Mouse (Mus musculus): ENCODE measurements around the gene Cbx5.
"Not testable (repeated sequence)": the region's sequence is repeated elsewhere in the genome, so short reads cannot be mapped to it uniquely, and the experiment has no call there.

Cbx5 gene

DNA sequence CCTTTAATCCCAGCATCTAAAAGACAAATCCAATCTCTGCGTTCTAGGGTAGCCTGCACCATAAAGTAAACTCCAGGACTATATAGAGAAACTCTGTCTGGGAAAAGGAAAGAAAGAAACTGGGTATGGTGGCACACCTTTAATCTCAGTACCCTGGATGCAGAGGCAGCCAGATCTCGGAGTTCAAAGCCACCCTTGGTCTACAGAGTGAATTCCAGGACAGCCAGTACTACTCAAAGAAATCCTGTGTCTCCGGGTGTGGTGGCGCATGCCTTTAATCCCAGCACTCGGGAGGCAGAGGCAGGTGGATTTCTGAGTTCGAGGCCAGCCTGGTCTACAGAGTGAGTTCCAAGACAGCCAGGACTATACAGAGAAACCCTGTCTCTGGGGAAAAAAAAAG, 9.9 kb upstream of the Cbx5 start:
- DNase-seq: not testable (repeated sequence)

- no peak for DNase-seq
Observed at GRCm38 (mm10) chr15:103248401-103249313, 9.0 kb upstream of the Cbx5 start.

DNA sequence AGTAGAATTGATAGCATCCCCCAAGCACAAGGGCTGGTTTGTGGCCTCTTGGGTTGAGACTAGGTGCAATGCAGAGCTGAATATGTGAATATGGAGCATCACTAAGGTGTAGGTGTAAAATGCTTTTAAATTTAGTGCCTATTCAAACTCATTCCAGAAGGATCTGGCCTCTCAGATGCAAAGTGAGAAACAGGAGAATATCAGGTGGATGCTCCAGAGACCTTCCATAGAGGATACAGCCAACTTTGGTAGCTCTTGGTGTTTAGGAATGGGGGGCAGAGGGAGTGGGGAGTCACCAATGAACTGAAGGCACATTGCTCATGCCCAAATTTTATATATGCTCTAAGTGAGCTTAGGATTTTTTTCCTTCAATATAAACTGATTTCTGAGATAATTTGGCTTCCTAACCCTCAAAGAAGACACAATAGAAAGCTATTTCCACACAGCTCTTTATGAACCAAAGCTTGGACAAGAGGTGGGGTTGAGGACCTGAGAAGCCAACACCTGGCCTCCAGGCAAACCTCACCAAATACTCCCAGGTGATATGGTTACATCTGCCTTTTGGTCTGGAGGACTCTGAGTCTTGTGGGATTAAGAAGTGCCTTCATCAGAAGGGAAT, 8.3 kb upstream of the Cbx5 start:
- DNase-seq: no peak

DNA sequence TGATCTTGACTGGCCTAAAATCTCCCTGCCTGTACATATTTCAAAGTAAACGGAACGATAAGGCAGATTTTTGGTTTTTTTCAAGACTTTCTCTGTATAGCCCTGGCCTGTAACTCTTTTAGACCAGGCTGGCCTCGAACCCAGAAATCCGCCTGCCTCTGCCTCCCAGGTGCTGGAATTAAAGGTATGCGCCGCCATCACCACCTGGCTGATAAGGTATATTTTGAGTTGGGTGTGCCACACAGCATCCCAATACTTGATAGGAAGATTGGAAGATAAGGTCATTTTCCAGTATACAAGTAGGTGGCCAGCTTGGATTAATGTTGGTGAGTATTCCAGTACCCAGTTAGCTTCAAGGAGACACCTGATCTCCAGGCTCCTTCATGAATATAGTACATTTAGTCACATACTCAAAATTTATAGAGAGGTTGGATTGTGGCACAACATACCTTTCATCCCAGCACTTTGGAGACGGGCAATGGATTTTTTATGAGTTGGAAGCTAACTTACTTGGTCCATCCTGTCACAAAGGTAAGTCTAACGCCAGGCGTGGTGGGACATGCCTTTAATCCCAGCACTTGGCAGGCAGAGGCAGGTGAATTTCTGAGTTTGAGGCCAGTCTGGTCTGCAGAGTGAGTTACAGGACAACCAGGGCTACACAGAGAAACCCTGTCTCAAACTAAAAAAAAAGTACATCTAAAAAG, 7.6 kb upstream of the Cbx5 start:
- DNase-seq: no peak

GRCm38 (mm10) chr15:103245616-103246015, 6.0 kb upstream of the Cbx5 start:
- no peak for DNase-seq

DNA sequence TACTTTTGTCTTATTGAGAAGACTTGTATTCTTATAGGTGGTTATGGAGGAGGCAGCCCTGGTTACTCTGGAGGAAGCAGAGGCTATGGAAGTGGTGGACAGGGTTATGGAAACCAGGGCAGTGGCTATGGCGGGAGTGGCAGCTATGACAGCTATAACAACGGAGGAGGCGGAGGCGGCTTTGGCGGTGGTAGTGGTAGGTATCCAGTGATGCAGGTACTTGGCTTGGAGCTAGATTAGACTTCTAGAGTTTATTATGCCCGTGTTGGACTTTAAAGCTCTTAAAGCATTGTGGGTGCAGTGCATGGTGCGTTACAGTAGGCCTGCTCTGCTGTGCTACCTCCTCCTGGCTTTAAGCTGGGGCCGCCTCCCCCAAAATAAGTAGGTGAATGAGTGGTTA, 3.3 kb upstream of the Cbx5 start:
- DNase-seq: no peak

DNA sequence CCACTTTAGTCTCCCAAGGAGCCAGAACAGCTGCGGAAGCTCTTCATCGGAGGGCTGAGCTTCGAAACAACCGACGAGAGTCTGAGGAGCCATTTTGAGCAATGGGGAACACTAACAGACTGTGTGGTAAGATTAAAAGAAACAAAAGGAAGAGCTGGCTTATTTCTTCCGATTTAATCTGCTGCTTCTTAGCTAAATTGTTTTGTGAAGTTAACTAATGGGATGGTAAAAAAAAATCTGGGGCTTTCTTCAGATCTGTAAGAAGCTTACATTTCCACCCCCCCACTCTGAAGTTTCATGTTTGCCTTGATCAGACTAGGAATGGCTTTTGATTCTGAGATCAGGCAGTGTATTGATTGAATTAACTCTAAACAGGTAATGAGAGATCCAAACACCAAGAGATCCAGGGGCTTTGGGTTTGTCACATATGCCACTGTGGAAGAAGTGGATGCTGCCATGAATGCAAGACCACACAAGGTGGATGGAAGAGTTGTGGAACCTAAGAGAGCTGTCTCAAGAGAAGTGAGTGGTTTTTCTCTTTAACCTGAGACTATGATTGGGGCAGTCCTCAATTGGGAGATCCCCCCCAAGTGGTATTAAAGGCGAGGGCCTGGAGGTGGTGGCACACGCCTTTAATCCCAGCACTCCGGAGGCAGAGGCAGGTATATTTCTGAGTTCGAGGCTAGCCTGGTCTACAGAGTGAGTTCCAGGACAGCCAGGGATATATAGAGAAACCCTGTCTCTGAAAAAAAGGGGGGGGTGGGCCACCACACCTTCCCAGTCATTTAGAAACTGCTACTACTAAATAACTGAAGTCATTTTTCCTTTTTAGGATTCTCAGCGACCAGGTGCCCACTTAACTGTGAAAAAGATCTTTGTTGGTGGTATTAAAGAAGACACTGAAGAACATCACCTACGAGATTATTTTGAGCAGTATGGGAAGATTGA, 1.7 kb upstream of the Cbx5 start:
- not testable (repeated sequence) for DNase-seq

DNA sequence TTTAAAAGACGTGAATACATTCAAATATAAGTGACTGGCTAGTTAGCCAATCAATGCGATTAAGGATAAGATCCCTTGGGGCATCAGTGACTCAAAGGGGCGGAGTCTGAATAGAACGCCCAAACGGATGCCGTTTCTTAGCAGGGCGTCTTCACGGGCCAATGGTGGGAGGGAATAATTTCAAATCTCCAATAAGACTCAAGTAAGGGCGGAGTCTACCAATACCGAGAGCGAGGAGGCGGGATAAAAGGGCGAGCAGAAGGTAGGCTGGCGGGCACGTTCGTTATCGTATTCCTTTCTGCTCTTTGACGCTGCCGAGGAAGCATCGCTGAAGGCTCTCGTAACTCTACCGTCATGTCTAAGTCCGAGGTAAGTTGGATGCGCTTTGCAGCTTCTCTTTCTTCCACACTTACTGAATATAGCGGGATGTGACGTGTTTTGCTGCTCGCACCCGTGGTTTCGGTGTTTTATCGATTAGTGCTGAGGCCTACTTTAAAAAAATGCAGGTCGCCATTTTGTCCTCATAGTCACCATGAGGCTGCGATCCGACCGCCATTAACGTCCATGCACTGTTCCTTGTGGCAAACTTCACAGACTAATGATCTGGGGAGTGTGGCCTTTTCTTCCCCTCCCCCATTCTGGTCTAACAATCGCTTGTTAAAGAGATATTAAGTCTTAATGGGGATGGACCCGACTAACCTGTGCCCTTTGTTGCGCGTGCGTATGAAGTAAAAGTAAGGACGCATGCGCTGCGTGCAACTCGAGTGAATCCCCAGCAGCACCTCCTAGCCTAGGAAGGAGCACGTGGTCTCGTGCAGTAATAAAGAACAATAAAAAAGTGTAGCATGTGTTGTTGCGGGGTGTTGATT, 778 bp upstream of the Cbx5 start, which contains the start of gene Hnrnpa1:
Gene Hnrnpa1, plus strand, starts transcription at position 273 of the 869 bp plus-strand sequence.
- DNase-seq: peak; percentile 82

- DNase-seq: peak; percentile 85
Observed at GRCm38 (mm10) chr15:103239130-103239684, 409 bp downstream of the Cbx5 start.

DNA sequence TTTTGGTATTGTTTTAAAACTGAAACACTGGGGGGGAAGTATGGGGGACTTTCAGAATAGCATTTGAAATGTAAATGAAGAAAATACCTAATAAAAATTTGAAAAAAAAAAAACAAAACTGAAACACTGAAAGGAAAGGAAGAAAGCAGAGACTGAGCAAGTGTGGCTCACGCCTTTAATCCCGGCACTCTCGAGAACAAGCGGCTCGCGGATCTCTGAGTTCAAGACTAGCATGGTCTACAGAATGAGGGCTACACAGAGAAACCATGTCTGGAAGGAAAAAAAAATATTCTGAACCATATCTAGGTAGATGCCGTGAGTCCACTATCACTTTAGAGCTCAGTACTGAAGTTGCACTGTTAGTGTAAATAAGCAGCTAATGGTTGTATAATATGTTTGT, 2.3 kb downstream of the Cbx5 start:
- no peak for DNase-seq

DNA sequence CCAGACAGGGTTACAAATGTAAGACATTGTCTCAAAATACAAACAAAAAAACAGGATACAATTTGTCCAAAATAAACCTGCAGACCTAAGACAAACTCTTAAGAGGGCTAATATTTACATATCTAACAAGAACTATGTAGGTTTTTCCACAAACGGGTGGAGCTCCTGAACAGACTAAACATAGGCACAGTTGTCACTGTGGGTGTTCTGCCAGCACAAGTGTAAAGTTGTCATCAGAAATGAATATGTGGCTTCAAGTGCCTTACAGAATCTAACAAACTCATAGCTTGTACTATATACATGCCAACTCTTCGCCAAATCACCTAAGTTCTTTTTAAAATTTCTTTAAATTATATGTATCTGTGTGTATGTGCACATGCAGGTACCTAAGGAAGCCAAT, 6.5 kb downstream of the Cbx5 start:
- DNase-seq: no peak

- no peak for DNase-seq
Observed at GRCm38 (mm10) chr15:103228904-103229303, 10.7 kb downstream of the Cbx5 start.

GRCm38 (mm10) chr15:103227572-103227971, 12.0 kb downstream of the Cbx5 start:
- DNase-seq: no peak

DNA sequence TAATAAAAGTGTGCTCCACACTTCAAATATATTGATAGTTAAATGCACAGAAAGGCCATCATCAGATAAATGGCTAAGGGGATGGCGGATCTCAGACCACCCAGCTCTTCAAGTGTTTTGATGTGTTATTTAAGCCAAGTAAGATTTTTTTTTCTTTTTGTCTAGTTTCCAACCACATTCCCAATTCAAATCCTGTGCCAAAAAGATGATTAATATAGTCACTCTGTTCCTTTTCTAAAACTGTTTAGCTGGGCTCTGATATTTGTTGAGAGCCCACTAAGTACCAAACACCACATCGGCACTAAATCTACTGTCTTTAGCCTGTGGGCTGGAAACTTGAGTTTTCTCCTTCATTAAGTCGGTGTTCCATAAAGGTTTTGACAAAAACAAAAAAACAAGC, 12.6 kb downstream of the Cbx5 start:
- no peak for DNase-seq

DNA sequence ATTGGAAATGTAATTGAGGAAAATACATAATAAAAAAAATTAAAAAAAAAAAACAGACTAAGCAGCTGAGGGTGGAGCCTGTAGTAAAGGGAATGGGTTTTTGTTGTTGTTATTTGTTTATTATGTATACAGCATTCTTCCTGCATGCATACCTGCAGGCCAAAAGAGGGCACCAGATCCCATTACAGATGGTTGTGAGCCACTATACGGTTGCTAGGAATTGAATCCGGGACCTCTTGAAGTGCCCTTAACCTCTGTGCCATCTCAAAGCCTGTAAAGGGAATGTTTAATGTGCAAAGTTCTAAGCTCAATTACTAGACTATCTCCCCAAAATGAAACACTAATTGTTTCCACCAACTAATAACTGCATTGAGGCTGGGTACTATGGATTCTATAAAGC, 15.5 kb downstream of the Cbx5 start:
- no peak for DNase-seq

- no peak for DNase-seq
Observed at GRCm38 (mm10) chr15:103221386-103221785, 18.2 kb downstream of the Cbx5 start.

DNA sequence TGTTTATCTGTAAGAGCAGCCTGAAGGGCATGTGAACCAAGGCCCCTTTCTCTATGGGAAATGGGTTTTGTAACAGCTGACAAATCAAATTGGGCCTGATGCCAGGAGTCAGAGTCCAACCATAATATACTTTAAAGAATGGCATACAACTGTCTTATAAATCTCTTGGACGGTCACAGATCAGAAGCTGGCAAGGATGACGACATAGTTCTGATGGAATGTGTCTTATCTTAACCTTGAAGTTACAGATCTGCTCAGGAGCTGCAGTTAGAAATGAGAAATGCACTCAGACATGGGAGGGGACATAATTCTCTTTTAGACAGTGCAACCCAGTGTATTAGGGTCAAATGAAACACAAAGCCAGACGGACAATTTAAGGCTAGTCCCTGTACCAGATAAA, 18.8 kb downstream of the Cbx5 start:
- no peak for DNase-seq

DNA sequence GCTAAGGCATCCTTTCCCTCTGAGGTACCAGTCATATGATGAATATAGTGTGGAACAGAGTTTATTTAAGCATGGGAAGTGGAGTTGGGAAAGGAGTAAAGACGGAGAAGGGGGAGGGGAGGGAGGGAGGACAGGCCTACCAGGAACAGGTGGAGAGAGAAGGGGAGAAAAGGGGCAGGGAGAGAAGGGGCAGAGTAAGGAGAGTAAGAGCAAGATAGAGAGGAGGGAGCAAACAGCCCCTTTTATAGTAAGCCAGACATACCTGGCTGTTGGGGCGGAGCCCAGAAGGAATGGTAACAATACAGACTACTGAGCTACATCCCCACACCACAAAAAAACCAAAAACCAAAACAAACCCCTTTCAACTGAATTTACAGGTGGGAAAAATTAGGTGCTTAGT, 23.6 kb downstream of the Cbx5 start:
- DNase-seq: no peak

DNA sequence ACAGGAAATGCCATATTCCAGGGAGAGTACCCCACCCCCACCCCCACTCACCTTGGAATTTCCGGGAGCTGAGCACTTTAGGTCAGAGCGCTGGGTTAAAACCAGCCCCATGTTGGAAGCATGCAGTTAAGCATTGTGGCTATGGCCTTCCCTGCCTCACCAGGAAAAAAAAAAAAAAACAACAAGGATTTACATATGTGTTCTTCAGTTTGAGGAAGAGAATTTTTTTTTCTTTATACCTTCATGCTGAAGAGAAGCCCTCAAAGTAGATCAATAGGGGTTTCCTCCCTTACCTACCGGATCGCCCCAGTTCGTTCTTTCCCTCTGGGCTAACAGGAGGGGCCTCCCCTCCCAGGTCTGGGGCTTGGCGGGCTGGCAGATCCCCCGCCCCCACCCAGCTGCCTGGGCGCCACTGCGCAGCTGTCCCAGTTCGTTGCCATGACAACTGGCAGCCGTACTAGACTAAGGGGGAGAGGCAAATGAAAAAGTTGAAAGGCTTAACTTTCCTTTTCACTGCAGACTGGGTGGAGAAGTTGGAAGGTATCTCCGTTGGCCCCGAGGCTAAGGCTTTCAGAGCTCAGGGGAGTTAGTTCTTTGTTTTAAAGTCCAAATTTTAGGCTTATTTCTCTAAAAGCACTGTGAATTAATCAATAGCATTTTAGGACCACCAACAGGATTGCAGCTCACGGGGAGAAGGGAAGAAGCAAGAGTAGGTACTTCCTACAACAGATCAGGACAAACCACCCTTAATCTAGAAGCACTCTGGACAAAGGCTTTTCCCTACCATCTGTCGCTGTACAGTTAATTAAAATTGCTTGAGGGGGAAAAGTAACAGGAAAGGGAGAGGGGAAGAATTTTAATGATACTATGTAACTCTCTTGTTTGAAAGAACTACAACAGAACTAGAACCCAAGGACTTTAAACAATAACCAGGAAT, 24.4 kb downstream of the Cbx5 start:
- DNase-seq: peak; percentile 86

- DNase-seq: no peak
Observed at GRCm38 (mm10) chr15:103214149-103214548, 25.5 kb downstream of the Cbx5 start.

All from right cerebral cortex, postnatal 4 days (tissue).